Mouse (Mus musculus) liver, embryonic 14.5 days (tissue): ENCODE data around the gene Lamtor4.

Source experiments
- CTCF ChIP-seq: IDR thresholded peaks from 2 replicates; pipeline ENCODE4 v1.5.1; 2016; ENCODE audit warnings: antibody characterized with exemption, low read depth, control low read depth
- EP300 ChIP-seq: IDR thresholded peaks from 2 replicates; pipeline ENCODE4 v1.6.1; 2016; ENCODE audit warnings: antibody characterized with exemption, low read depth

DNA sequence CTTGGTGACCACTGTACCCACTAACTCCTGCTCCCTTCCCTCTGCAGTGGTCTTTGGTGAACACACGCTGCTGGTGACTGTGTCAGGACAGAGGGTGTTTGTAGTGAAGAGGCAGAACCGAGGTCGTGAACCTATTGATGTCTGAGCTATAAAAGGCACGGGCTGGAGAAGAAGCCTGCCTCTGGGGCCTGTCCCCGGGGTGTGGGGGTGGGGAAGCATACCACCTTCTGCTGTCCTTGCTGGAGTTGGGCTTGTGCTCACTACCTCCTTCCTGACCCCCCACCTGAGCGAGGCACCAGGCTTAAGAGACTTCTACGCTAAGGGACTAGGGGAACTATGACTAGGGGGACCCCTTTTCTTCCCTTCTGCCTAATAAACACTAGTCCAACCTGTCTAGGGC, 3.7 kb downstream of the Lamtor4 start:
- TF ChIP-seq EP300 (no peak), CTCF (no peak)
